Mouse (Mus musculus): ENCODE results near the gene Gm2022. TPM values are rescaled to one million over a fixed set of nuclear protein-coding genes. Genes with fewer than 3 reads are reported as not detected.
"Not testable (repeated sequence)": the region's sequence is repeated elsewhere in the genome, so short reads cannot be mapped to it uniquely, and the experiment has no call there.

The Gm2022 gene
- not detected in 2 replicates for polyA plus RNA-seq (2016; fragmentation: Nextera tagmentation; extraction: Ambion mirVana)

- H3K27me3 ChIP-seq (replicated peaks); H3K36me3 ChIP-seq; H3K4me2 ChIP-seq; ATAC-seq (ENCODE audit: insufficient number of reproducible peaks, low FRiP score); H3K4me1 ChIP-seq (replicated peaks); H3K4me3 ChIP-seq; H3K27ac ChIP-seq (ENCODE audit: poor library complexity, severe bottlenecking); H3K9ac ChIP-seq; H3K9me3 ChIP-seq (replicated peaks): not testable (repeated sequence)
- 94% methylated on average over 1 of the region's 1 CpGs for WGBS
These were observed at the start of gene Gm2022 for GRCm38 (mm10) chr12:87895070-87895469. Gene Gm2022, plus strand, starts transcription at chr12:87895370.

GRCm38 (mm10) chr12:87850657-87851056 is 44.5 kb upstream of the Gm2022 start:
- no CpG with 5 or more reads among the region's 2 CpGs for WGBS
- H3K9ac ChIP-seq = not testable (repeated sequence)

GRCm38 (mm10) chr12:87856067-87856466 is 39.1 kb upstream of the Gm2022 start:
- H3K9me3 ChIP-seq (replicated peaks); H3K4me1 ChIP-seq (replicated peaks); H3K36me3 ChIP-seq; H3K4me2 ChIP-seq; H3K27me3 ChIP-seq (replicated peaks); ATAC-seq (ENCODE audit: insufficient number of reproducible peaks, low FRiP score); H3K27ac ChIP-seq (ENCODE audit: poor library complexity, severe bottlenecking); H3K9ac ChIP-seq; H3K4me3 ChIP-seq: not testable (repeated sequence)
- 67% methylated on average over 1 of the region's 1 CpGs for WGBS

More at GRCm38 (mm10) chr12:87850657-87851056, 44.5 kb upstream of the Gm2022 start:
- not testable (repeated sequence) for H3K27me3 ChIP-seq (replicated peaks); H3K9me3 ChIP-seq (replicated peaks); H3K36me3 ChIP-seq; H3K4me1 ChIP-seq (replicated peaks); H3K4me2 ChIP-seq; H3K27ac ChIP-seq (ENCODE audit: poor library complexity, severe bottlenecking); ATAC-seq (ENCODE audit: insufficient number of reproducible peaks, low FRiP score); H3K4me3 ChIP-seq

- not testable (repeated sequence) for H3K36me3 ChIP-seq; H3K9me3 ChIP-seq (replicated peaks); ATAC-seq (ENCODE audit: insufficient number of reproducible peaks, low FRiP score); H3K27me3 ChIP-seq (replicated peaks); H3K27ac ChIP-seq (ENCODE audit: poor library complexity, severe bottlenecking); H3K9ac ChIP-seq; H3K4me1 ChIP-seq (replicated peaks); H3K4me2 ChIP-seq; H3K4me3 ChIP-seq
- 78% methylated on average over 23 of the region's 23 CpGs for WGBS
These were observed 33.2 kb upstream of the Gm2022 start for GRCm38 (mm10) chr12:87861740-87862692.

GRCm38 (mm10) chr12:87863638-87864037 is 31.5 kb upstream of the Gm2022 start:
- 89% methylated on average over 10 of the region's 11 CpGs for whole genome bisulfite sequencing
- ATAC-seq (ENCODE audit: insufficient number of reproducible peaks, low FRiP score) = not testable (repeated sequence)

GRCm38 (mm10) chr12:87864048-87864447 is 31.1 kb upstream of the Gm2022 start:
- H3K27ac ChIP-seq (ENCODE audit: poor library complexity, severe bottlenecking); ATAC-seq (ENCODE audit: insufficient number of reproducible peaks, low FRiP score): not testable (repeated sequence)

More at GRCm38 (mm10) chr12:87863638-87864037, 31.5 kb upstream of the Gm2022 start:
- not testable (repeated sequence) for H3K27ac ChIP-seq (ENCODE audit: poor library complexity, severe bottlenecking); H3K4me3 ChIP-seq; H3K9ac ChIP-seq; H3K4me1 ChIP-seq (replicated peaks); H3K4me2 ChIP-seq; H3K9me3 ChIP-seq (replicated peaks); H3K27me3 ChIP-seq (replicated peaks); H3K36me3 ChIP-seq

GRCm38 (mm10) chr12:87873772-87874171 is 21.4 kb upstream of the Gm2022 start, which contains the start of gene Gm2016:
Gene Gm2016, plus strand, starts transcription at chr12:87874072.
- H3K9me3 ChIP-seq (replicated peaks); H3K27ac ChIP-seq (ENCODE audit: poor library complexity, severe bottlenecking); ATAC-seq (ENCODE audit: insufficient number of reproducible peaks, low FRiP score); H3K27me3 ChIP-seq (replicated peaks); H3K4me2 ChIP-seq; H3K4me3 ChIP-seq; H3K4me1 ChIP-seq (replicated peaks); H3K36me3 ChIP-seq; H3K9ac ChIP-seq: not testable (repeated sequence)
- WGBS = 71% methylated on average over 5 of the region's 5 CpGs

More at GRCm38 (mm10) chr12:87864048-87864447, 31.1 kb upstream of the Gm2022 start:
- not testable (repeated sequence) for H3K4me1 ChIP-seq (replicated peaks); H3K4me3 ChIP-seq; H3K27me3 ChIP-seq (replicated peaks); H3K9ac ChIP-seq; H3K9me3 ChIP-seq (replicated peaks); H3K4me2 ChIP-seq; H3K36me3 ChIP-seq
- WGBS = 71% methylated on average over 2 of the region's 2 CpGs

GRCm38 (mm10) chr12:87919721-87920120 is 24.6 kb downstream of the Gm2022 start, which contains the start of gene Gm2035:
Gene Gm2035, minus strand, starts transcription at chr12:87919857.
- WGBS = 64% methylated on average over 2 of the region's 2 CpGs
- H3K4me3 ChIP-seq; ATAC-seq (ENCODE audit: insufficient number of reproducible peaks, low FRiP score); H3K4me1 ChIP-seq (replicated peaks); H3K9ac ChIP-seq; H3K4me2 ChIP-seq; H3K9me3 ChIP-seq (replicated peaks); H3K27ac ChIP-seq (ENCODE audit: poor library complexity, severe bottlenecking); H3K27me3 ChIP-seq (replicated peaks); H3K36me3 ChIP-seq: not testable (repeated sequence)

Other genes starting within 250 kb of the Gm2022 start
- gene Gm21319, start 119.6 kb upstream of the Gm2022 start, polyA plus RNA-seq (2016; fragmentation: Nextera tagmentation; extraction: Ambion mirVana) = not detected in 2 replicates
- gene Gm21936, start 99.9 kb upstream of the Gm2022 start, polyA plus RNA-seq (2016; fragmentation: Nextera tagmentation; extraction: Ambion mirVana) = not detected in 2 replicates
- gene BB287469, start 78.8 kb upstream of the Gm2022 start, polyA plus RNA-seq (2016; fragmentation: Nextera tagmentation; extraction: Ambion mirVana) = not detected in 2 replicates
- not detected in 2 replicates for gene Gm2001, start 53.0 kb upstream of the Gm2022 start, polyA plus RNA-seq (2016; fragmentation: Nextera tagmentation; extraction: Ambion mirVana)
- not detected in 2 replicates for gene Gm2016, start 21.3 kb upstream of the Gm2022 start, polyA plus RNA-seq (2016; fragmentation: Nextera tagmentation; extraction: Ambion mirVana)
- not detected in 2 replicates for gene Gm2035, start 24.5 kb downstream of the Gm2022 start, polyA plus RNA-seq (2016; fragmentation: Nextera tagmentation; extraction: Ambion mirVana)
- gene Gm2042, start 58.7 kb downstream of the Gm2022 start, polyA plus RNA-seq (2016; fragmentation: Nextera tagmentation; extraction: Ambion mirVana) = not detected in 2 replicates
- not detected in 2 replicates for gene Gm2075, start 116.5 kb downstream of the Gm2022 start, polyA plus RNA-seq (2016; fragmentation: Nextera tagmentation; extraction: Ambion mirVana)
- not detected in 2 replicates for gene Gm6803, start 123.4 kb downstream of the Gm2022 start, polyA plus RNA-seq (2016; fragmentation: Nextera tagmentation; extraction: Ambion mirVana)
- gene Gm2056, start 131.6 kb downstream of the Gm2022 start, polyA plus RNA-seq (2016; fragmentation: Nextera tagmentation; extraction: Ambion mirVana) = not detected in 2 replicates
- gene Gm16368, start 188.3 kb downstream of the Gm2022 start, polyA plus RNA-seq (2016; fragmentation: Nextera tagmentation; extraction: Ambion mirVana) = not detected in 2 replicates